Mouse (Mus musculus) bone marrow macrophage, adult 2 months (primary cell): Measurements from ENCODE around the gene C1ql1. TPM values are rescaled to one million over a fixed set of nuclear protein-coding genes. Genes with fewer than 3 reads are reported as not detected.

Experiments used
- H3K27ac ChIP-seq: 2 replicates; pipeline ENCODE4 v1.5.1; 2012; ENCODE audit warnings: low read depth, low read length; ENCODE audit not compliant: insufficient read depth
- H3K4me1 ChIP-seq: 2 replicates; pipeline ENCODE4 v1.6.1; 2012; ENCODE audit warnings: low read length; ENCODE audit not compliant: control insufficient read depth, insufficient read depth
- H3K4me3 ChIP-seq: 2 replicates; pipeline ENCODE4 v1.5.1; 2012; ENCODE audit warnings: mild to moderate bottlenecking, low read length, moderate library complexity; ENCODE audit not compliant: insufficient read depth
- CTCF ChIP-seq: IDR thresholded peaks from 2 replicates; pipeline ENCODE4 v1.5.1; 2012; ENCODE audit warnings: low read depth, mild to moderate bottlenecking, low read length, moderate library complexity
- POLR2A ChIP-seq: IDR thresholded peaks from 2 replicates; pipeline ENCODE4 v1.6.1; 2012; ENCODE audit warnings: mild to moderate bottlenecking, low read depth, low read length, borderline replicate concordance
- polyA plus RNA-seq: library from polyadenylated mRNA; stranded (reverse); fragments of >200 nt; gene quantifications from 2 replicates; pipeline ENCODE4 v1.2.4, GENCODE M21; 2012; ENCODE audit not compliant: missing spikeins, insufficient read depth, insufficient read length

C1ql1 gene
- polyA plus RNA-seq, 1 experiment, result not detected

GRCm38 (mm10) chr11:102961082-102961481 lies 14.6 kb upstream of the C1ql1 start:
- Histone ChIP-seq H3K4me3 (no peak overlapping the region), H3K4me1 (no peaks in the 10 kb centered on the region), H3K27ac (no peak overlapping the region)
- TF ChIP-seq CTCF, result no peak
- TF ChIP-seq POLR2A, result no peak

GRCm38 (mm10) chr11:102958870-102959269 lies 12.4 kb upstream of the C1ql1 start:
- TF ChIP-seq CTCF (no peak), POLR2A (no peak)

GRCm38 (mm10) chr11:102958431-102958830 lies 11.9 kb upstream of the C1ql1 start:
- Histone ChIP-seq H3K27ac (no peak overlapping the region), H3K4me3 (no peak overlapping the region), H3K4me1 (no peaks in the 10 kb centered on the region)
- no peak for TF ChIP-seq CTCF
- TF ChIP-seq POLR2A, result no peak

More at GRCm38 (mm10) chr11:102958870-102959269, 12.4 kb upstream of the C1ql1 start:
- H3K4me1 ChIP-seq, result no peaks in the 10 kb centered on the region
- no peak overlapping the region for H3K27ac ChIP-seq
- H3K4me3 ChIP-seq, result no peak overlapping the region

- Histone ChIP-seq H3K27ac (no peak overlapping the region), H3K4me1 (no peaks in the 10 kb centered on the region), H3K4me3 (no peak overlapping the region)
- no peak for TF ChIP-seq CTCF
- TF ChIP-seq POLR2A, result no peak
Observed at GRCm38 (mm10) chr11:102957692-102958091, 11.2 kb upstream of the C1ql1 start.

- Histone ChIP-seq H3K4me1 (no peaks in the 10 kb centered on the region), H3K27ac (no peak overlapping the region), H3K4me3 (no peak overlapping the region)
- no peak for TF ChIP-seq CTCF
- no peak for TF ChIP-seq POLR2A
Observed at GRCm38 (mm10) chr11:102956962-102957614, 10.6 kb upstream of the C1ql1 start.

- H3K27ac ChIP-seq, result no peak overlapping the region
Observed at GRCm38 (mm10) chr11:102952922-102953321, 6.4 kb upstream of the C1ql1 start.

GRCm38 (mm10) chr11:102948043-102948961 lies 1.8 kb upstream of the C1ql1 start:
- peak overlapping the region; percentile 53 for H3K4me3 ChIP-seq
- no peak overlapping the region for H3K27ac ChIP-seq
- no peaks in the 10 kb centered on the region for H3K4me1 ChIP-seq
- TF ChIP-seq POLR2A (no peak), CTCF (no peak)

More at GRCm38 (mm10) chr11:102952922-102953321, 6.4 kb upstream of the C1ql1 start:
- TF ChIP-seq CTCF (no peak), POLR2A (no peak)
- H3K4me3 ChIP-seq, result no peak overlapping the region
- H3K4me1 ChIP-seq, result no peaks in the 10 kb centered on the region

GRCm38 (mm10) chr11:102946992-102947343 lies 480 bp upstream of the C1ql1 start:
- no peak overlapping the region for H3K27ac ChIP-seq
- H3K4me3 ChIP-seq, result peak overlapping the region; percentile 45
- H3K4me1 ChIP-seq, result no peaks in the 10 kb centered on the region
- no peak for TF ChIP-seq POLR2A
- TF ChIP-seq CTCF, result no peak

- TF ChIP-seq POLR2A (no peak), CTCF (no peak)
- H3K4me1 ChIP-seq, result no peaks in the 10 kb centered on the region
- H3K27ac ChIP-seq, result no peak overlapping the region
- no peak overlapping the region for H3K4me3 ChIP-seq
Observed at GRCm38 (mm10) chr11:102945306-102946264, 903 bp downstream of the C1ql1 start.
